Mouse (Mus musculus) hindbrain, postnatal 0 days (tissue): ENCODE results near the gene Kcng4. TPM values are rescaled to one million over a fixed set of nuclear protein-coding genes. Genes with fewer than 3 reads are reported as not detected.
A peak's percentile ranks its signal among the peaks of the same experiment; 100 is the strongest.

Experiments used
- ATAC-seq: fragments of 200-750 bp; cut with Nextera tagmentation; 2 replicates; pipeline ENCODE4 v1.8.0; 2017; ENCODE audit warnings: mild to moderate bottlenecking, moderate TSS enrichment, moderate library complexity
- DNase-seq: peaks from one replicate; pipeline ENCODE4 v3.0.0-alpha.2; 2015; ENCODE audit warnings: low spot score
- H3K27ac ChIP-seq: fragments of 300-500 bp; sonication (generic); 2 replicates; pipeline ENCODE4 v1.5.1; 2014; ENCODE audit warnings: mild to moderate bottlenecking
- H3K27me3 ChIP-seq: fragments of 300-500 bp; sonication (generic); 2 replicates; pipeline ENCODE4 v1.6.1; 2014; ENCODE audit warnings: low read length, mixed read lengths; ENCODE audit not compliant: insufficient read depth
- H3K36me3 ChIP-seq: fragments of 300-500 bp; sonication (generic); 2 replicates; pipeline ENCODE4 v1.6.1; 2014; ENCODE audit warnings: low read length, mixed read lengths; ENCODE audit not compliant: insufficient read depth
- H3K4me1 ChIP-seq: fragments of 300-500 bp; sonication (generic); 2 replicates; pipeline ENCODE4 v1.6.1; 2014; ENCODE audit warnings: antibody characterized with exemption, low read length, mixed read lengths; ENCODE audit not compliant: insufficient read depth
- H3K4me2 ChIP-seq: fragments of 300-500 bp; sonication (generic); 2 replicates; pipeline ENCODE4 v1.6.1; 2014; ENCODE audit warnings: low read depth, mild to moderate bottlenecking, low read length, moderate library complexity, mixed read lengths
- H3K4me3 ChIP-seq: fragments of 300-500 bp; sonication (generic); 2 replicates; pipeline ENCODE4 v1.5.1; 2014; ENCODE audit warnings: low read length
- H3K9ac ChIP-seq: fragments of 300-500 bp; sonication (generic); replicated peaks from 2 replicates; pipeline ENCODE4 v1.6.1; 2014; ENCODE audit warnings: mild to moderate bottlenecking, low read length, moderate library complexity, mixed read lengths
- H3K9me3 ChIP-seq: fragments of 300-500 bp; sonication (generic); 2 replicates; pipeline ENCODE4 v1.6.1; 2016; ENCODE audit warnings: low read length, mixed read lengths
- CTCF ChIP-seq: IDR thresholded peaks from 2 replicates; pipeline ENCODE4 v1.5.1; 2016; ENCODE audit warnings: antibody characterized with exemption, control low read depth, low read depth
- WGBS: fragments of 180-500 bp; shearing (Covaris S2); extraction: QIAGEN DNeasy Blood & Tissue Kit; methylation state at CpG from one replicate; pipeline ENCODE4 v1.1.7; 2014; 5-methylcytosine and 5-hydroxymethylcytosine counted together
- polyA plus RNA-seq: library from polyadenylated mRNA; unstranded; fragments of >200 nt; fragmentation: Nextera tagmentation; extraction: Ambion mirVana; gene quantifications from 2 replicates; pipeline ENCODE4 v1.2.1, GENCODE M21; 2015
- total RNA-seq: library from RNA; depleted of rRNA; stranded (reverse); fragments of >200 nt; gene quantifications from 2 replicates; pipeline ENCODE4 v1.2.3, GENCODE M21; 2014; rRNA removed

Kcng4 gene
- total and polyA plus RNA-seq, 2 experiments from 2014 or later: 0.21 to 0.73 TPM

DNA sequence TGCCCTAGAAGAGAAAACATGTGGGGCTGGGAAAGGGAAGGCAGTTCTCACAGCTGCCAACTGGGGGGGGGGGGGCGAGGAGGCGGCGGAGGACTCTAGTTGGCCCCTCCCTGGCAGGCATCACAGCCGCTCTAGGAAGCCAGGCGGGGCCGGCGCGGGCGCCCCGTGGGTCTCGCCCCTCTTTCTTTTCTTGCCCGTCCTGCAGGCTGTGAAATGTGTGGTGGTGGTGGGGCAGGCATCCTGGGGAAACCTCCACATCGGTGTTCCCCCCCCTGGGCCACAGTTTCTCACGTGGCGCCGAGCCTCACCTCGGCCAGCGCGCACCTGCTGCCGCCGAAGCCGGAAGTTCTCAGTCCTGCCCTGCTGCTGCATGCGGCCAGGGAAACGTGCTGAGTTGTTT lies 49.6 kb downstream of the Kcng4 start:
- Histone ChIP-seq H3K4me3 (peak overlapping the region; percentile 30), H3K4me1 (no peaks in the 10 kb centered on the region), H3K9me3 (no peaks in the 10 kb centered on the region), H3K27ac (no peak overlapping the region), H3K36me3 (no peaks in the 10 kb centered on the region), H3K27me3 (no peaks in the 10 kb centered on the region), H3K4me2 (peak overlapping the region; percentile 49; the same call in 1 of the 2 replicates), H3K9ac (no peak overlapping the region)
- no peak for ATAC-seq
- no peak for TF ChIP-seq CTCF
- DNase-seq: no peak
- WGBS: 20% methylated on average over 23 of the region's 24 CpGs

DNA sequence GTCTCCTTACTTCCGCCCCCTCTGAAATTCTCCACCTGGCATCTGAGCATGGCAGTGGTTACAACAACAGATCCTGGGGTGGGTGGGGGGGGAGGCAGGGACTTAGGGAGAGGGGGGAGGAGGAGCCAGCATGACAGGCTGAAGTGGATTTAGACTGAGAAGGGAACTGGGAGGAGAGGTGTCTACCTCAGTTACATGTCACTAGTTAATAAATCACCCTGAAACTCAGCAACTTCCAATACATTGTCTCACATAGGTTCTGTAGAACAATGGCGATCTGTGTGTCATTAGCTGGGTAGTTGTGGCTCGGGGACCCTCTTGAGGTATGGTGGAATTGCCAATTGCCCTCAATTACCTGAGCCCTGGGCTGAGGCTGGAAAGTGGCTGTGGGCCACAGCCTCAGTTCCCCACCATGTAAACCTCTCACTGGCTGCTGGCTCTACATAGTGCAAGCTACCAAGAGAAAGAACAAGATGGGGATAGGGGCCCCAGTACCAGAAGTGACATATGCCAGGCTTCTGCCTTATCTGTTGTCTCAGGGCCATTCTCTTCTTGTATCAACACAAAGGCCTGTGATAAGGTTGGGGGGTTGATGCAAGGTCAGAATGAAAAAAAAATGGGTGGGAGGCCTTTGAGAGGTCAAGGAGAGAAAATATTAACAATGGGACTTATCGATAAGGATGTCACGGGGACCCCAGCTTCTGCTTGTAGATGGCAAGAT lies 54.9 kb downstream of the Kcng4 start:
- ATAC-seq: no peak
- DNase-seq: no peak
- Histone ChIP-seq H3K27ac (no peak overlapping the region), H3K27me3 (no peaks in the 10 kb centered on the region), H3K4me2 (no peak overlapping the region), H3K9me3 (no peaks in the 10 kb centered on the region), H3K36me3 (no peaks in the 10 kb centered on the region), H3K9ac (no peak overlapping the region), H3K4me1 (no peaks in the 10 kb centered on the region), H3K4me3 (no peak overlapping the region)
- TF ChIP-seq CTCF: no peak
- 90% methylated on average over 5 of the region's 5 CpGs for WGBS

DNA sequence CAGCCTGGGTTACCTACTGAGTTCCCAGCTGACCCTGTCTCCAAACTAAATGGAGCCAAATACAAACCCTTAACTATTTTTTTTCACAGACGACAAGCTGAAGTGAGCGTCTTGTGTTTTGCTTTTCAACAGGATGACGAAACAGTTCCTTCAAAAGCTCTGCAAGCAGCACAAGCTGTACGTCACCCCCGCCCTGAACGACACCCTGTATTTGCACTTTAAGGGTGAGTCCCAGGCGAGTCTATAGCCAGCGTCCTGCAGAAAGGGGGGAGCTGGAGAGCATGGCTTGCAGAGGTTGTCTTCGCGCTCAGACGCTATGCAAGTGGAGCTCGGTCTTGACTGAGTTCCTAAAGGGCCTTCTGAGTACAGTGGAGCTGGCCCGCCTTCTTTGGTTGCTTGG lies 56.4 kb downstream of the Kcng4 start:
- no peaks in the 10 kb centered on the region for H3K9me3 ChIP-seq
- ATAC-seq: no peak
- H3K36me3 ChIP-seq: no peaks in the 10 kb centered on the region
- H3K27me3 ChIP-seq: no peaks in the 10 kb centered on the region
- DNase-seq: no peak
- H3K27ac ChIP-seq: no peak overlapping the region
- H3K4me3 ChIP-seq: no peak overlapping the region
- TF ChIP-seq CTCF: no peak
- H3K9ac ChIP-seq: no peak overlapping the region
- no peak overlapping the region for H3K4me2 ChIP-seq
- 42% methylated on average over 13 of the region's 13 CpGs for WGBS
- H3K4me1 ChIP-seq: no peaks in the 10 kb centered on the region; the same call in 1 of the 2 replicates

DNA sequence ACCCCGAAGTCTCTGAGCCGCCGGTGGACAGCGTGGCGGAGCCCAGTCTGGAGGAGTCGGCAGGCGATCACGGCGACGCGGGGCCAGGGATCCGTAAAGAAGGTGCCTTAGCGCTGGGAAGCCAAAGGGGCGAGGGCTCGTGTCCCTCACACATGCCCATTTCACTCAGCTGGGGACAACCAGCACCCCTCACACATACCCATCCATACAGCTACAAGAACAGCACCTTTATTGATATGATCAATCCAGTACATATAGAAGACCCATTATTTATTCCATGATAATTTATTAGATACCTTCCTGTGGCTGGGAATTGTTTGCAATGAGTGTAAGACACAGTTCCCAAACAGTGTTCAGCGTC lies 60.1 kb downstream of the Kcng4 start:
- H3K9ac ChIP-seq: peak overlapping the region; percentile 83
- peak overlapping the region; percentile 83; the same call in 1 of the 2 replicates for H3K27ac ChIP-seq
- no peaks in the 10 kb centered on the region for H3K27me3 ChIP-seq
- no peak; the same call in 1 of the 2 replicates for ATAC-seq
- peaks cover 8% of the 10 kb centered on the region for H3K4me1 ChIP-seq
- H3K9me3 ChIP-seq: no peaks in the 10 kb centered on the region
- no peaks in the 10 kb centered on the region for H3K36me3 ChIP-seq
- H3K4me2 ChIP-seq: peak overlapping the region; percentile 87
- peak overlapping the region; percentile 88 for H3K4me3 ChIP-seq
- WGBS: 1% methylated on average over 16 of the region's 16 CpGs
- DNase-seq: no peak
- no peak for TF ChIP-seq CTCF

GRCm38 (mm10) chr8:119574437-119575365 lies 60.8 kb downstream of the Kcng4 start, which contains the start of the genes Hsdl1 and Dnaaf1:
Hsdl1 (minus strand) TSS chr8:119575183.
Dnaaf1 (plus strand) TSS chr8:119575235.
- H3K27me3 ChIP-seq: no peaks in the 10 kb centered on the region
- peak within 1 kb of the TSS; percentile 88 for H3K4me3 ChIP-seq
- H3K4me1 ChIP-seq: peaks cover 8% of the 10 kb centered on the region
- no peaks in the 10 kb centered on the region for H3K9me3 ChIP-seq
- peak within 1 kb of the TSS; percentile 83 for H3K27ac ChIP-seq
- DNase-seq: peak; percentile 96
- peak within 1 kb of the TSS; percentile 83 for H3K9ac ChIP-seq
- peak; percentile 23 for TF ChIP-seq CTCF
- WGBS: under 1% methylated on average over 87 of the region's 97 CpGs
- peak within 1 kb of the TSS; percentile 87 for H3K4me2 ChIP-seq
- peak; percentile 86 for ATAC-seq
- H3K36me3 ChIP-seq: no peaks in the 10 kb centered on the region

Other genes starting within 250 kb of the Kcng4 start
- 36.6 and 37.2 TPM in 2 replicates for gene Mlycd, start 240.8 kb downstream of the Kcng4 start, total RNA-seq
- 20.0 TPM in 2 replicates for gene Mlycd, start 240.8 kb downstream of the Kcng4 start, polyA plus RNA-seq
- gene Osgin1, start 201.6 kb downstream of the Kcng4 start, total RNA-seq: not detected in 2 replicates
- 0.29 and 0.45 TPM in 2 replicates for gene Osgin1, start 201.6 kb downstream of the Kcng4 start, polyA plus RNA-seq
- 70.9 and 73.3 TPM in 2 replicates for gene Necab2, start 189.0 kb downstream of the Kcng4 start, total RNA-seq
- 53.9 and 61.5 TPM in 2 replicates for gene Necab2, start 189.0 kb downstream of the Kcng4 start, polyA plus RNA-seq
- not detected in 2 replicates for gene Slc38a8, start 134.0 kb downstream of the Kcng4 start, total RNA-seq
- 0.10 TPM in 1 of 2 replicates, not detected in the other for gene Slc38a8, start 134.0 kb downstream of the Kcng4 start, polyA plus RNA-seq
- 52.9 and 90.6 TPM in 2 replicates for gene Mbtps1, start 76.9 kb downstream of the Kcng4 start, total RNA-seq
- gene Mbtps1, start 76.9 kb downstream of the Kcng4 start, polyA plus RNA-seq: 42.6 and 44.9 TPM in 2 replicates
- gene Hsdl1, start 60.5 kb downstream of the Kcng4 start, total RNA-seq: 127 and 144 TPM in 2 replicates
- 114 and 126 TPM in 2 replicates for gene Hsdl1, start 60.5 kb downstream of the Kcng4 start, polyA plus RNA-seq
- gene Dnaaf1, start 60.4 kb downstream of the Kcng4 start, total RNA-seq: 0.04 TPM in 1 of 2 replicates, not detected in the other
- gene Dnaaf1, start 60.4 kb downstream of the Kcng4 start, polyA plus RNA-seq: 0.42 and 0.48 TPM in 2 replicates
- gene Taf1c, start 30.5 kb downstream of the Kcng4 start, total RNA-seq: 19.8 and 29.7 TPM in 2 replicates
- gene Taf1c, start 30.5 kb downstream of the Kcng4 start, polyA plus RNA-seq: 7.9 and 9.4 TPM in 2 replicates
- gene Adad2, start 22.9 kb downstream of the Kcng4 start, total RNA-seq: 0.63 and 1.0 TPM in 2 replicates
- gene Adad2, start 22.9 kb downstream of the Kcng4 start, polyA plus RNA-seq: 0.11 TPM in 1 of 2 replicates, not detected in the other
- gene Wfdc1, start 30.7 kb upstream of the Kcng4 start, total RNA-seq: 20.6 and 24.1 TPM in 2 replicates
- 10.6 and 12.0 TPM in 2 replicates for gene Wfdc1, start 30.7 kb upstream of the Kcng4 start, polyA plus RNA-seq
- gene Atp2c2, start 64.3 kb upstream of the Kcng4 start, total RNA-seq: 0.26 and 0.29 TPM in 2 replicates
- gene Atp2c2, start 64.3 kb upstream of the Kcng4 start, polyA plus RNA-seq: 0.66 and 0.98 TPM in 2 replicates
- gene Tldc1, start 142.7 kb upstream of the Kcng4 start, total RNA-seq: 20.2 and 21.2 TPM in 2 replicates
- 7.4 and 8.4 TPM in 2 replicates for gene Tldc1, start 142.7 kb upstream of the Kcng4 start, polyA plus RNA-seq
- gene Cotl1, start 204.9 kb upstream of the Kcng4 start, total RNA-seq: 263 and 269 TPM in 2 replicates
- 85.4 and 87.8 TPM in 2 replicates for gene Cotl1, start 204.9 kb upstream of the Kcng4 start, polyA plus RNA-seq
- gene Klhl36, start 226.6 kb upstream of the Kcng4 start, total RNA-seq: 36.6 and 37.3 TPM in 2 replicates
- gene Klhl36, start 226.6 kb upstream of the Kcng4 start, polyA plus RNA-seq: 20.6 and 22.0 TPM in 2 replicates